Mouse (Mus musculus) cerebral cortex, adult 2 months (tissue): ENCODE results near the gene C030005K15Rik.

Experiments
- WGBS: fragments of 180-500 bp; shearing (Covaris S2); methylation state at CpG from one replicate; pipeline ENCODE4 v1.1.7; 2018; 5-methylcytosine and 5-hydroxymethylcytosine counted together

The C030005K15Rik gene

DNA sequence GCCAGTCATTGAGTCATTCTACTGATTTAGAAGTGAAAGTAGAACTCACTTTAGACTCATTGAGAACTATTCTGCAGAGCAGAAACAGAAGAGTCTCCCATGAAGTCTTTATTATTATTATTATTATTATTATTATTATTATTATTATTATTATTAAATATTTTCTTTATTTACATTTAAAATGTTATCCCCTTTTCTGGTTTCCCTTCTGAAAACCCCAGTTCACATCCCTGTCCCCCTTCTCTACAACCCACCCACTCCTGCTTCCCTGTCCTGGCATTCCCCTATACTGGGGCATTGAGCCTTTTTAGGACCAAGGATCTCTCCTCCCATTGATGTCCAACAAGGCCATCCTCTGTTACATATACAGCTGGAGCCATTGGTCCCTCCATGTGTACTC lies at the start of gene C030005K15Rik:
TSS of gene C030005K15Rik (minus strand) at position 101 of the 400 bp plus-strand sequence.

DNA sequence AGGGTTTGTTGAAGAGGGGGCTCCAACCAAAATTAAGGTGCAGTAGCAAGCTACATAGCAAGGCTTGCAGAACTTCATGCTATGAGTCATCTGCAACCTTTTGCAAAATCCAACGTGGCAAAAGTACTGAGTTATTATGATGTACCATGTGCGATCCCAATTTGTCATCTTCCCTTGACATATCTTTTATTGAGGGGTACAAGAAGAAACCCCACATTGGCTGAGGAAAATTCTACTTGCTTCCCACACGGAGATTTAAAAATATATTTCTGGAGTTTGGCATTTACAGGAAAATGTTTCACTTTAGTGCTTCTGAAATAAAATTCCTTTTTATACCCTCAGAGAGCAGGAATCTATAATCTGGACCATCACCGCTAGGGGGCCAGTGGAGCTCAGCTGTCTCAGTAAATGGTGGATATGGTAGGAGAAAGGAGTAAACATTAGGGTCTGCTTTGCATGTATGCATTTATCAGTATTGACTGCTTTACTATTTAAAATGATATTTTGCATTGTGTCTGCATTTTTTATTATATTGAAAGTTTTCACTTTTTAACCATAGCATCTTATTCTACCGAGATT lies 41.7 kb upstream of the C030005K15Rik start:
- WGBS, result 34% methylated on average over 5 of the region's 5 CpGs

- WGBS, result 63% methylated on average over 4 of the region's 4 CpGs
These were observed 27.3 kb upstream of the C030005K15Rik start for GRCm38 (mm10) chr10:97753821-97754220.

- WGBS, result 44% methylated on average over 3 of the region's 3 CpGs
These were observed 20.7 kb upstream of the C030005K15Rik start for GRCm38 (mm10) chr10:97747231-97747630.

GRCm38 (mm10) chr10:97725929-97726328 lies 626 bp downstream of the C030005K15Rik start:
- 22% methylated on average over 1 of the region's 1 CpGs for WGBS

DNA sequence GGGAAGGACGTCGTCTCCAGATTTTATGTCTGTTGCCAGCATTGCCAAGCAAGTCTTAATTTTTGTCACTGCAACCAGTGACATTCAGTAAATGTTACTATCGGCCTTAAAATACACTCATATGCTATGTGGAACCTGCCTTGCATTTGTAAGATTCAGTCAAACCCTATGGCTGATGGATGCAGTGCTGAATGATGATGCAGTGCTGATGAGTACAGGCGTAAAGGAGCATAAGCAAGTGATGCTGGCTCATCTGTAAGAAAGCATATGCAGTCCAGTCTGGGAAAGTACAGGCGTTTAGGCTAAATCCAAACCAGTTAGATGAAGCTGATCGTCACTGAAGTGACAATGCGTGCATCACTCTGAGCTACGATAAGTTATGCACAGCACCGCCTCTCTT lies 3.8 kb downstream of the C030005K15Rik start:
- WGBS, result 72% methylated on average over 9 of the region's 9 CpGs

DNA sequence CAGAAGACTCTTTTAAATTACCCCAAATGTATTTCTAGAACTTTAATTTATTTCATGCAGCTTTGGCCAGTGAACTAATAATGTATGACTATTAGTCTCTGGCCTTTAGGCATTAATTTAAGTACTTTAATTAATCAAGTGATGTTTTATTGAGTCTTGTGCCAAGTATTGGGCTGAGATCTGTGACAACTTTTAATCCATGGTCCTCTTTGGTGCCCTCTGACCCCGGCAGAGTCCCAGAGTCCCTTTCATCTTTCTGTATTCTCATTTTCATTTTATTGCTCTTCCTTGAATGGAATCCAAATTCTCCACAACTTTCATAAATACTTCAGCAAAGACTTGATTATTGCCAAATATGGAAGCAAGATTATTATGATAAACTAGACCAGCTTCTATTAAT lies 5.9 kb downstream of the C030005K15Rik start:
- WGBS, result 92% methylated on average over 1 of the region's 1 CpGs

DNA sequence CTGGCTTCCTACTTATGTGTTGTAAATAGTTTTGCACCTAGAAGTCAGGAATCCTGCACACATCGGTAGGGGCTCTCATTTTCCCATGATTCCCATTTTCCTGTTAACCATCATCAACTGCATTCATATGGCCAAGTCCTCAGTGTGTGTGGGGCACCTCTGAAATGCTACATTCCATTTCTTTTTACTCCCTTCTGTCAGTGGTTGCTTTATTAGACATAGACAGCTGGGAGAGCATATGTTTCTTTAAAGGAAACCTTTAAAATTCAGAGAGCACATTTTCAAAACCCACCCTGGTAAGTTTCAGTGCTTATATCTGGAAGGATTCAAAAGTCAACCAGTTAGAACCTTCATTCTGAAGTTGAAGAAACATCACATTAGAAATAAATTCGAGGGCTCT lies 8.5 kb downstream of the C030005K15Rik start:
- WGBS, result 48% methylated on average over 2 of the region's 2 CpGs

DNA sequence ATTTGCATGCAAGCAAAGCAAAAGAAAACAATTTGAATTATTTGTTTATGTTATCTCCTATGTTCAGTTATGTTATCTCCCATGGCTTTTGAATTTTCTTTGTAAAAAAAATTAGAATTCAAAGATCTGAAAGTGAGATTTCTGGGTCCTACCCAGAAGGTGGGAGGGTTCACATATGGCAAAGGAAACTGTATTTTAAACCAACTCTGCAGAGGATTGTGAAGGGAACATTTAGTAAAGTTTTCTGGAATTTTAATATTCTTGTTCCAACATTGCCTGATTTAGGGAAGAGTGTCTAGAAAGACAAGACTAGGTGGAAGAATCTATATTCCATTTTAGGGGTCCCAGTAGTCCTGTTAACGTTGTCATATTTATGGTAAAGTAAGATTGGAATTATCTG lies 9.3 kb downstream of the C030005K15Rik start:
- 46% methylated on average over 1 of the region's 1 CpGs for WGBS

GRCm38 (mm10) chr10:97715289-97715906 lies 11.2 kb downstream of the C030005K15Rik start:
- WGBS, result 67% methylated on average over 3 of the region's 3 CpGs

DNA sequence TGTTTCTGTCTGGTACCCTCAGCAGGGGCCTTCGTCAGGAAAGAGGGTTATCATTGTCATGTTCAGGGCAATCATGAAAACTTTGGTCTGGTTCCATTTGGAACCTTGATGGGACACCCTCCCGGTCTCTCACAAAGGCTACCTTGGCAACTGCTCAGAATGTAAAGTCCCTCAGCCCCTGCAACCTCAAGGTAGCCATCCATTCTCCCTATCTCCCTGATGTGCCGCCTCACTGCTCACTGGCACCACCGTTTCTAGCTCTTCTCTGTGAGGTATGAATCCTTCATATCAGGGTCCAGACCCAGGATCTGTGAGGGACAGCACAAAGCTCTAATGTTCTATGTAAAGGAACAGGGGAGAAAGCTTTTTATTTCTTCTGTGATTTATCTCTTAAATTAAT lies 12.0 kb downstream of the C030005K15Rik start:
- 74% methylated on average over 4 of the region's 4 CpGs for WGBS

GRCm38 (mm10) chr10:97712687-97713086 lies 13.9 kb downstream of the C030005K15Rik start:
- 3% methylated on average over 5 of the region's 5 CpGs for WGBS

- 56% methylated on average over 1 of the region's 1 CpGs for WGBS
These were observed 22.0 kb downstream of the C030005K15Rik start for GRCm38 (mm10) chr10:97704562-97704961.

- 95% methylated on average over 37 of the region's 37 CpGs for WGBS
These were observed 33.0 kb downstream of the C030005K15Rik start for GRCm38 (mm10) chr10:97693398-97694135.

DNA sequence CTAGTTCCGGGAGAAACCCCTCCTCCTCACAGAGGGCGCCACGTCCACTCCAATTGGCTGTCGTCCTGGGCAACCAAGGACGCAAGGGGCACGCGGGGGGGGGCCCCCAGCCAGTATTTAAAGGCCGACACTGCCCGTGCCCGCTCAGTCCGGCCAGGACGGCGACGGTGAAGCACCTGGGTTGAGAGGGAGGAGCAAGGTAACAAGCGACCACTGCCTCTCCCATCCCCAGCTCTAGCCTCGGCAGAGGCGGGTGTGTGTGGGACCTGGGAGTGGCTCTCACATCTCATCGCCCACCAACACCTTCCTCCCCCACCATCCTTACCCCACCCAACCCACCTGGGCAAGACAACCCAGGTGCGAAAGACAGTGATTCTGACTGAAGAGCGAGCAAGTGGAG lies 33.6 kb downstream of the C030005K15Rik start, which contains the start of gene Ccer1:
TSS of gene Ccer1 (plus strand) at position 147 of the 400 bp plus-strand sequence.
- 75% methylated on average over 20 of the region's 20 CpGs for WGBS

DNA sequence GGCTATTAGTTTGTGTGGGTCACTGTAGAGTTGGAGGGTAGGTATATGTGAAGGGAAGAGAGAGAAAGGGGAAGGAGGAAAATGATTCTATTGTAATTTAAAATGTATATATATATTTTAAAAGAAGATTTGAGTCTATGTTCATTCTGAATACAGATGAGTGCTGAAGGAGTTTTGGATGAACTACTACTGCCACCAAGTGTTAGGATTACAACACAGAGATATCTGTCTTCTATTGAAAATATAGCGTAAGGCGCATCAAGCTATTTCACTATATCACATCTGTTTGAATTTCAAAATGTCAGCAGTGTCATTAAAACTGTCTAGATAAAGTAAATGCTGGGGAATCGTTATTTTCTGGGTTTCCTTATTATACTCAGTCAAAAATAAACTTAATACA lies 37.1 kb downstream of the C030005K15Rik start:
- whole genome bisulfite sequencing, result 61% methylated on average over 3 of the region's 3 CpGs

DNA sequence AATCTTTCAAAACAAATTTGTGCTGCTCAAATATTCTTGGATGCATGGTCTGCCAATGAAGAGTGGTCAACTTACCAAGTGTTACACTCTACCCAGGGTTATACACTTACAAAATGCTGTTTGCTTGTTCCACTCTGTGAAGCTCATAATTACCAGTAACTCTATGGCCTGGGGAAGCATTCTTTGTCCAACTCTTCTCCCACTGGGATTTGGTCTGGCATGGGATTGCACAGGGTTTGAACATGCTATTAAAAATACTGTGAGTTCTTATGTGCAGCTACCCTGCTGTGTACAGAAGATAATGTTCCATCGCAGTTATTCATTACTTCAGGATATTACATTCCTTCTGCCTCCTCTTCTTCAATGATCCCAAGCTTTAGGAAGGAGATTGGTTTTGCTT lies 39.4 kb downstream of the C030005K15Rik start:
- WGBS, result 88% methylated on average over 1 of the region's 1 CpGs
